Mouse (Mus musculus): ENCODE results near the gene Narfl. TPM values are rescaled to one million over a fixed set of nuclear protein-coding genes. Genes with fewer than 3 reads are reported as not detected.

The Narfl gene
- polyA plus RNA-seq (2014; fragmentation: Illumina TruSeq; extraction: RNeasy Lipid Tissue Mini Kit (QIAGEN cat#74804)), result 0.80 TPM

DNA sequence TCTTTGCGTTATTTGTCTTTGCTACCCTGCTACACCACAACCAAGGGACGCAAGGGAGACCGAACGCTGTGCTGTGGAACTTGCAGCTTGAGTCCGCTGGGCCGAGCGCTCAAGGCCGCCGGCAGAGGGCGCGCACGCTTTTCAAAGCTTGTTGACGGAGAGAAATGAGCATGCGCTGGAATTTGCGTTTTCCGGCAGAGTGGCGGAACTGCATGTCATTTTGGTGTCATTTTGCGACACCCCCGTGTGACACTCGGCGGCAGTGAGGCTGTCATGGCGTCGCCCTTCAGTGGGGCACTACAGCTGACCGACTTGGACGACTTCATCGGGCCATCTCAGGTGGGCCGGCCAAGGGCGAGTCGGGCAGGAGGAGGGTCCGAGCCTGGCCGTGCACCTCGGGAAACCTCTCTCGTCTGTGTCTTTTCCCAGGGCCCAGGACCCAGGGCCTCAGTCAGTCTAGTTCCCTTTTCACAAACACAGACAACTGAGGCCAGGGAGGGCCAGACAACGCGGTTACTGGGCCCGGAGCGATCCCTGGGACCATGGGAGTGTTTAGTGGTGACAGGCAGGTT lies at the start of gene Narfl:
Narfl (plus strand) TSS at position 228 of the 572 bp plus-strand sequence.

DNA sequence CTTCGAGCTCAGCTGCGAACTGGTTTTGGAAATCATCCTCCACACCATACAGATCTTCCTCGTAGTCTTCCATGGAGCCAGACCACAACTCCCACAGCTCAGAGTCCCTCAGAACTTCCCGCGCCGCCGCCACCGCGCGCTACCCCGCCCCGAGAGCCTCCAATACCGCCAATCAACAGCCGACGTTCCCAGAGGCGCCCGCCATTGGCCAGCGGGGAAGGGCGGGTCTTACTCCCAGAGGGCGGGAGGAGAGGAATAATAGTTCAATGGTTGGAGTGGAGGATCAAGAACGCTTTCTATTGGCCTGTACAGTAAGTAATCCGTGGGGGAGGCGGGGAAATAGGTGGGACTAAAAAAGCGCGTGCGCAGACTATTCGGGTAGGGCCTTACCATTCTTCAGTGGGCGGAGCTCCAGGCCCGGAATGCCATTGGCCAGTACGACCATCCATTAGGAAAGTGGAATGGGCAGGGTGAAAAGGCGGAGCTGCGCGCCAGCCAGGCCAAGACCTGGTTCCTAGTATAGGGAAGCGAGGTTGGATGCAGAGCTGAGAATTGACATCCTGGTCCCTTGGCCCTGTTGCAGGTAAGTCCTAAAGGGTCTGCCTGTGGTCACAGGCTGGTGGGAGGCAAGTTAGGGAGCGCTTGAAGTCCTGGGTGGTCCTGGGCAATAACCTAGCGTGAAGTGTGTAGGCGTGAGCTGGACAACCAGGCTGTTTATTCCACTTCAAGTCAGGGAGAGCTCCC lies 46.1 kb upstream of the Narfl start, which contains the start of the genes Chtf18 and Rpusd1:
Chtf18 (minus strand) TSS at position 155 of the 744 bp plus-strand sequence.
Rpusd1 (plus strand) TSS at position 406 of the 744 bp plus-strand sequence.

DNA sequence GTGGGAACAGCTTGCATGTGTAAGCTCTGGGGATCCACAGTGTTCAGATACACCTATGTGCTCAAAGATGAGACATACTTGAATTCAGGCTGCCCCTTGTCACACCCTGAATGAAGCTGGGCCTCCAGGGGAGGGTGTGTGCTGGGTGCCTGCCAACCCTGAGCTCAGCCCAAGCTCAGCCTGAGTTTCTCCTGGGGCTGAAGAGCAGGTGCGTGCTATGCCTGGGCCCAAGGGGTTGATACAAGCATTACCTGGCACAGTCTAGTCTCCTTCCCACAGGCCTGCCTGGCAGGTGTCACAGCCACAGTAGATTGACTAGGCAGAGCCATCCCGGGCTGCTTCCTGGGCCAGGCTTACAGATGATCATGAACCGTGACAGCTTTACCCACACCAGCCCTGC lies 37.8 kb upstream of the Narfl start, which contains the start of gene Mslnl:
Mslnl (plus strand) TSS at position 298 of the 400 bp plus-strand sequence.

GRCm38 (mm10) chr17:25754241-25754640 lies 19.3 kb upstream of the Narfl start, which contains the start of gene Msln:
Gene Msln, minus strand, starts transcription at chr17:25754378.

DNA sequence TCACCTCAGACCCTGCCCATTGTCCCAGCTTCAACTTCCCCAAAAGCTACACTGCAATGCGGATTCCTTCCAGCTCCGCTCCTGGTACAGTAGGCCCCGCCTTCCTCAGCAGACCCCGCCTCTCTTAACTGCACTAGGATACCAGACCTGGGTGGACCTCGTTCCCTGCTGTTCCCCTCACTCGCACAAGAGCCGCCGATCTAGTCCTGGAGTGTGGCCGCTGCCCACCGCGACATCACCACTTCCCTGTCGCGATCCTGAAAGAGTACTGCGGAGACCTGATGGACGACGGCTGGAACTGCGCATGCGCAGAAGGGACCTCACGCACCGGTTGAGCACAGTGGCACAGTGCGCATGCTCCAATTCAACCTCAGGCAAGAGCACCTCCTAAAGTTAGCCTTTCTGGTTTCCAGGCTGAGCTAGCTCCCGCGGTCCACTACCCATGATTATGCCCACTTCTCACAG lies 11.7 kb downstream of the Narfl start, which contains the start of gene Haghl:
Haghl (minus strand) TSS at position 393 of the 465 bp plus-strand sequence.

GRCm38 (mm10) chr17:25786280-25786679 lies 12.7 kb downstream of the Narfl start, which contains the start of gene Ccdc78:
Gene Ccdc78, plus strand, starts transcription at chr17:25786580.

GRCm38 (mm10) chr17:25792615-25793014 lies 19.0 kb downstream of the Narfl start, which contains the start of gene Fam173a:
Gene Fam173a, minus strand, starts transcription at chr17:25792901.

DNA sequence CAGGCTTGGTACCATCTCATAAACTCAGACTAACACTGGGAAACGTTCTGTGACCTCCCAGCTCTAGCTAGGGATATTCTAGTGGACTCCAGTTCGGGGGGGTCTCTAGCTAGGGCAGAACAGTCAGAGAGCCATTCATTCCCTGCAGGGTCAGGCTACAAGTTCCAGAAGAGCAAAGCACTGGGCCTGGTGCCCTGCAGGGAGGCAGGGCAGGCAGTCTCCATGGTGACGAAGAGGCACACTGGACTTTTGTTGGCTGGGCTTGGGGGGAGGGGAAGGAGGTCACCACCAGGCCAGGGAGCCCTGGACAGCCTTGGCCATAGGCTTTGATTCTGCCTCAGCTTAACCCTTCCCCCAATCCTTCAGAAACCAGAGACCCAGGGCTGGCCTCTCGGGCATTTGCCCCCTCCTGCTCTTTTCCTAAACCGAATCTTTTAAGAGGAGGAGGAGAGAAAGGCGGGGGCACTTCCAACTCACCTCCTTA lies 22.1 kb downstream of the Narfl start, which contains the start of gene AC134908.4:
AC134908.4 (minus strand) TSS at position 51 of the 484 bp plus-strand sequence.

DNA sequence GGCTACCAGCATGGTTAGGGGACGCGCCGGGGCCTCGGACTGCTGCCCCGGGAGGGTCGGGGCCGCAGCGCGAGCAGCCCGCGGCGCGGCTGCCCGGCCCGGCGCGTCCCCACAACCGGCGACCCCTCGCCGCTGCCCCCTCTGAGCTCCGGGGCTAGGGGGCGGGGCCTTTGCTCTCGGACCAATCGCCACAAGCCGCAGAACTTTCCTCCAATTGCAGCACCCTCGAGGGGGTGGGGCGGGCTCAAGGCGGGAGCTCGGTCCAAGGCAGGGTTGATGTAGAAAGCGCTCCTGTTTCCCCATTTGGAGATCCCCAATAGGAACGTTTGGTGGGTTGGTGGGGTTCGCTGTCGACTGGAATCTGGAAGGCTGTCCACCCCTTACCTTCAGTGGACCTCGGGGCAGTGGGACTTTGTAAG lies 23.4 kb downstream of the Narfl start, which contains the start of gene Metrn:
Metrn (minus strand) TSS at position 186 of the 419 bp plus-strand sequence.

DNA sequence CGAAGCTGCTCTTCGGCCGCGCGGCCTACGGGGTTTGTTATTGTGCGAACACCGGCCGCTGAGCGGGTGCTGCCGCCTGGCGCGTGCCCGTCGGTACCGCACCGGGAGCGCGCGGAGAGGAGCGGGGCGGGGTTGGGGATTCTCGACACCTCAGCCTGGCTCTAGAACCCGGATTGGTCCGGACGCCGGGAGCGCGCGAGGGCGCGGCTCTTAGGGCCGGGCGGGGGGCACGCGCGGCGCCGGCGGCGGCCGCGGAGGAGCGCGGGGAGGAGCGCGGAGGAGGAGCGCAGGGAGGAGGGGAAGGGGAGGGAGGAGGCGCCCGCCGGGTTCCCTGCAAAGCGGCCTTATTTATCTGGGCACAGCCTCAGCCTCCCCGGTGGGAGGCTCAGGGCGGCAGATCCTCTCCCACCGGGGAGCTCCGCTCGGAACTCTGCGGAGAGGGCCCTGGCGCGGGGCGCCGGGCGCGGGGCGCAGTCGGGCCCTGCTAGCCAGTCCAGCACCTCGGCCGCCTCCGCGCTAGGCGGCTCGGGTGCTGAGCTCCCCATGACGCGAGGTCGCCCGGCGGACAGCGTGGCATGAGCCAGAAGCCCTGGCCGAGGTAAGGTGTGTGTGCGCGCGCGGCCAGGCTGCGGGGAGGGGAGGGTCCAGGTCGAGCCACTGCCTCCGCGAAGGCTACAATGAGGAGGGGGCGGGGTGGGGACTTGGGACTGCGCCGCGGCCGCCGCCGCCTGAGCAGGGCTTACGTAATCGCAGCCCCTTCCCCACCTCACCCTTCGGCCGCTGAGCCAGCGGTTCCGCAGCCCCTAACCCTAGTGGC lies 35.4 kb downstream of the Narfl start, which contains the start of gene Fbxl16:
Fbxl16 (plus strand) TSS at position 297 of the 817 bp plus-strand sequence.

DNA sequence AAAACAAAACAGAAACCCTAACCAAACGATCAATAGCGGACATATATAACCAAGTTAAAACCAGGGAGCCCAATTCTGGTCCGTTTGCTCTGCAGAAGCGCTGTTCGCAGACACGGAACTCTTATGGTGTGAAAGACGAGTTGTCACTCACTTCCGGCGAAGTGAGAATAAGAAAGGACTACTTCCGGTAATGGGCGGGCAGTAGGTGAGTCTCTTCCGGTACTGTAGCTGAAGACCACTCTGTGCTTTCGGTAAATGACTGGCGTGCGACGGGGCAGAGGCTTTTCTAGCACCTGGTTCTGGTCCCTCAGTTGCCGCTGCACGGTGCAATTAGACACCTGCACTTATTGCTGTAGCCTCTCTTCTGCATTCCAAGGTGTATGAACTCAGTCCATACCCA lies 49.9 kb downstream of the Narfl start, which contains the start of gene Wdr24:
Wdr24 (plus strand) TSS at position 176 of the 400 bp plus-strand sequence.

DNA sequence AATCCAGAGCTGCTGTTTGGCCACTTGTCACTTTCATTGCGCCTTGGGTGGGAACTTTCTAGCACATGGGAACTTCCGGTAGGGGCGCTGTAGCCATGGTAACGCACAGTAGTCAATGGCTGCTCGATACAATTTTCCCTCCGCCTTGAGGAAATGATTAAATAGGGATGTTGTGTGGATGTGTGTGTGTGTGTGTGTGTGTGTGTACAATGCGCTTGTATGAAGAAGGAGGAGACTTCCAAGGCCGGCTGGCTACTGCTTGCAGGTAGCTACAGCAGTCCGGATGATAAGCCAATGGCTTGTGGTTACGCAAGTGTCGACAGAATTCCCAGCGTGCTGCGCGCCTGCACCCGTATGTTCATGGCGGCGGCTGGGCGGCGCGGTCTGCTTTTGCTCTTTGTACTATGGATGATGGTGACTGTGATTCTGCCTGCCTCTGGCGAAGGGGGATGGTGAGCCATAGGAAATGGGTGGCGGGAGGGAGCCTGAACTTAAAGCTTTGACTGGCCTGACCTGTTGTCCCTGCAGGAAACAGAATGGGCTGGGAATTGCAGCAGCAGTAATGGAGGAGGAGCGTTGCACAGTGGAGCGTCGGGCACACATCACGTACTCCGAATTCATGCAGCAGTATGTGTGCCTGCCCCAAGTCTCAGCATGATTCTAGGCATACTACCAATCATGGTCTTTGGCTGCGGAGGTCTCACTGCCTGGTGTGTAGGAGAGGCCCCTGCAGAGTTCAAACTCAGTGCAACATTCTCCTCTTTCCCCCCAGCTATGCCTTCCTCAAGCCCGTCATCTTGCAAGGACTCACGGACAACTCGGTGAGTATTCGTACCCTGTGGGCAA lies 55.4 kb downstream of the Narfl start, which contains the start of gene Jmjd8:
Jmjd8 (plus strand) TSS at position 156 of the 846 bp plus-strand sequence.

Other genes starting within 250 kb of the Narfl start
- 1.3 TPM for gene Sox8, start 203.1 kb upstream of the Narfl start, polyA plus RNA-seq (2014; fragmentation: Illumina TruSeq; extraction: RNeasy Lipid Tissue Mini Kit (QIAGEN cat#74804))
- 0.43 TPM for gene Lmf1, start 194.7 kb upstream of the Narfl start, polyA plus RNA-seq (2014; fragmentation: Illumina TruSeq; extraction: RNeasy Lipid Tissue Mini Kit (QIAGEN cat#74804))
- not detected for gene Gng13, start 56.6 kb upstream of the Narfl start, polyA plus RNA-seq (2014; fragmentation: Illumina TruSeq; extraction: RNeasy Lipid Tissue Mini Kit (QIAGEN cat#74804))
- not detected for gene Chtf18, start 46.4 kb upstream of the Narfl start, polyA plus RNA-seq (2014; fragmentation: Illumina TruSeq; extraction: RNeasy Lipid Tissue Mini Kit (QIAGEN cat#74804))
- gene Rpusd1, start 46.1 kb upstream of the Narfl start, polyA plus RNA-seq (2014; fragmentation: Illumina TruSeq; extraction: RNeasy Lipid Tissue Mini Kit (QIAGEN cat#74804)), result not detected
- gene Mslnl, start 37.7 kb upstream of the Narfl start, polyA plus RNA-seq (2014; fragmentation: Illumina TruSeq; extraction: RNeasy Lipid Tissue Mini Kit (QIAGEN cat#74804)), result not detected
- 2.0 TPM for gene Msln, start 19.4 kb upstream of the Narfl start, polyA plus RNA-seq (2014; fragmentation: Illumina TruSeq; extraction: RNeasy Lipid Tissue Mini Kit (QIAGEN cat#74804))
- 1.4 TPM for gene Haghl, start 11.9 kb downstream of the Narfl start, polyA plus RNA-seq (2014; fragmentation: Illumina TruSeq; extraction: RNeasy Lipid Tissue Mini Kit (QIAGEN cat#74804))
- gene Ccdc78, start 12.8 kb downstream of the Narfl start, polyA plus RNA-seq (2014; fragmentation: Illumina TruSeq; extraction: RNeasy Lipid Tissue Mini Kit (QIAGEN cat#74804)), result 0.43 TPM
- gene Fam173a, start 19.1 kb downstream of the Narfl start, polyA plus RNA-seq (2014; fragmentation: Illumina TruSeq; extraction: RNeasy Lipid Tissue Mini Kit (QIAGEN cat#74804)), result not detected
- gene AC134908.4, start 21.9 kb downstream of the Narfl start, polyA plus RNA-seq (2014; fragmentation: Illumina TruSeq; extraction: RNeasy Lipid Tissue Mini Kit (QIAGEN cat#74804)), result not detected
- gene Metrn, start 23.4 kb downstream of the Narfl start, polyA plus RNA-seq (2014; fragmentation: Illumina TruSeq; extraction: RNeasy Lipid Tissue Mini Kit (QIAGEN cat#74804)), result 0.26 TPM
- 0.94 TPM for gene Fbxl16, start 35.3 kb downstream of the Narfl start, polyA plus RNA-seq (2014; fragmentation: Illumina TruSeq; extraction: RNeasy Lipid Tissue Mini Kit (QIAGEN cat#74804))
- 0.29 TPM for gene Wdr24, start 49.9 kb downstream of the Narfl start, polyA plus RNA-seq (2014; fragmentation: Illumina TruSeq; extraction: RNeasy Lipid Tissue Mini Kit (QIAGEN cat#74804))
- gene Jmjd8, start 55.1 kb downstream of the Narfl start, polyA plus RNA-seq (2014; fragmentation: Illumina TruSeq; extraction: RNeasy Lipid Tissue Mini Kit (QIAGEN cat#74804)), result 1.5 TPM
- 2.7 TPM for gene Stub1, start 59.6 kb downstream of the Narfl start, polyA plus RNA-seq (2014; fragmentation: Illumina TruSeq; extraction: RNeasy Lipid Tissue Mini Kit (QIAGEN cat#74804))
- gene Rhbdl1, start 63.5 kb downstream of the Narfl start, polyA plus RNA-seq (2014; fragmentation: Illumina TruSeq; extraction: RNeasy Lipid Tissue Mini Kit (QIAGEN cat#74804)), result not detected
- not detected for gene Gm20683, start 68.0 kb downstream of the Narfl start, polyA plus RNA-seq (2014; fragmentation: Illumina TruSeq; extraction: RNeasy Lipid Tissue Mini Kit (QIAGEN cat#74804))
- 8.3 TPM for gene Rhot2, start 71.1 kb downstream of the Narfl start, polyA plus RNA-seq (2014; fragmentation: Illumina TruSeq; extraction: RNeasy Lipid Tissue Mini Kit (QIAGEN cat#74804))
- 1.0 TPM for gene Wdr90, start 87.7 kb downstream of the Narfl start, polyA plus RNA-seq (2014; fragmentation: Illumina TruSeq; extraction: RNeasy Lipid Tissue Mini Kit (QIAGEN cat#74804))
- gene Mcrip2, start 95.0 kb downstream of the Narfl start, polyA plus RNA-seq (2014; fragmentation: Illumina TruSeq; extraction: RNeasy Lipid Tissue Mini Kit (QIAGEN cat#74804)), result not detected
- gene Mettl26, start 101.3 kb downstream of the Narfl start, polyA plus RNA-seq (2014; fragmentation: Illumina TruSeq; extraction: RNeasy Lipid Tissue Mini Kit (QIAGEN cat#74804)), result 10.6 TPM
- gene Wfikkn1, start 107.1 kb downstream of the Narfl start, polyA plus RNA-seq (2014; fragmentation: Illumina TruSeq; extraction: RNeasy Lipid Tissue Mini Kit (QIAGEN cat#74804)), result not detected
- 1.1 TPM for gene Rab40c, start 146.0 kb downstream of the Narfl start, polyA plus RNA-seq (2014; fragmentation: Illumina TruSeq; extraction: RNeasy Lipid Tissue Mini Kit (QIAGEN cat#74804))
- 27.4 TPM for gene Pigq, start 171.2 kb downstream of the Narfl start, polyA plus RNA-seq (2014; fragmentation: Illumina TruSeq; extraction: RNeasy Lipid Tissue Mini Kit (QIAGEN cat#74804))
- 0.29 TPM for gene Nhlrc4, start 171.2 kb downstream of the Narfl start, polyA plus RNA-seq (2014; fragmentation: Illumina TruSeq; extraction: RNeasy Lipid Tissue Mini Kit (QIAGEN cat#74804))
- not detected for gene A930017K11Rik, start 178.8 kb downstream of the Narfl start, polyA plus RNA-seq (2014; fragmentation: Illumina TruSeq; extraction: RNeasy Lipid Tissue Mini Kit (QIAGEN cat#74804))
- gene Capn15, start 212.0 kb downstream of the Narfl start, polyA plus RNA-seq (2014; fragmentation: Illumina TruSeq; extraction: RNeasy Lipid Tissue Mini Kit (QIAGEN cat#74804)), result 0.51 TPM